Mouse (Mus musculus) C2C12 (cell line): Measurements from ENCODE around the gene E2f1.

ENCODE experiments used
- CEBPB ChIP-seq: IDR thresholded peaks from one replicate; pipeline ENCODE4 v1.6.1; 2011; ENCODE audit warnings: low read depth, mild to moderate bottlenecking, control low read depth, moderate library complexity
- CTCF ChIP-seq: IDR thresholded peaks from one replicate; pipeline ENCODE4 v1.5.1; 2011; ENCODE audit not compliant: control insufficient read depth, insufficient read depth, insufficient read length
- FOSL1 ChIP-seq: IDR thresholded peaks from one replicate; pipeline ENCODE4 v1.8.0; 2011; ENCODE audit warnings: mild to moderate bottlenecking, low read length; ENCODE audit not compliant: poor library complexity, insufficient read depth, severe bottlenecking
- MYOD1 ChIP-seq: IDR thresholded peaks from one replicate; pipeline ENCODE4 v1.6.1; 2011; ENCODE audit warnings: low read depth; ENCODE audit not compliant: control insufficient read depth, insufficient read length
- MYOG ChIP-seq: IDR thresholded peaks from one replicate; pipeline ENCODE4 v1.6.1; 2011; ENCODE audit not compliant: control insufficient read depth, insufficient read length; ENCODE audit errors: extremely low read depth
- USF1 ChIP-seq: IDR thresholded peaks from one replicate; pipeline ENCODE4 v1.6.1; 2011; ENCODE audit warnings: low read depth, mild to moderate bottlenecking, control low read depth, moderate library complexity

- no peak for TF ChIP-seq CTCF
- TF ChIP-seq CEBPB = no peak
- no peak for TF ChIP-seq MYOG
- no peak for TF ChIP-seq FOSL1
- TF ChIP-seq MYOD1 = no peak
- TF ChIP-seq USF1 = no peak
These were observed 12.4 kb downstream of the E2f1 start for GRCm38 (mm10) chr2:154557184-154557832.
